Mouse (Mus musculus): ENCODE data around the gene Babam2. TPM values are rescaled to one million over a fixed set of nuclear protein-coding genes. Genes with fewer than 3 reads are reported as not detected.
A peak's percentile ranks its signal among the peaks of the same experiment; 100 is the strongest.

Gene Babam2
- total RNA-seq, 2 experiments from 2014 or later: 34.1 to 35.9 TPM

DNA sequence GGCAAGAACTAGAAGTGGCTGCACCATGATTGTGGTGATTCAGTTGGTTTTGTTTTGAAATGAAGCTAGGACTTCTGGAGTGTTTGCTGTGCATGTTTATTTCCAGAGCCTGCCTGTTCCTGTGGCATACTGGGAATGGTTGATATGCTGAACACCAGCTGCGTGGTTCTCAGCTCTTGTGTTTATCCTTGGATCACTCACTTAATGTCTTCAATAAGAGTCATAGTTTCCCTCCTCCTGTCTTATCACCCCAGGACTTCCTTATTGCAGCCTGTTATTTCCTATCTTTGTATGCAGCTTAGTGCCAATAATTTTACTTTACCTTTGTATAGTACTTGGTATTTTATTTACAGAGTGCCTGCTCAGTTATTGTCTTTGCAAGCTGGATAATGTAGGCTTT is 223.4 kb downstream of the Babam2 start:
- intact Hi-C loops (cut with DNase I): loop anchor here (10.0 kb wide), 1 partner anchor 356 kb away; no protein-coding TSS in a partner anchor

DNA sequence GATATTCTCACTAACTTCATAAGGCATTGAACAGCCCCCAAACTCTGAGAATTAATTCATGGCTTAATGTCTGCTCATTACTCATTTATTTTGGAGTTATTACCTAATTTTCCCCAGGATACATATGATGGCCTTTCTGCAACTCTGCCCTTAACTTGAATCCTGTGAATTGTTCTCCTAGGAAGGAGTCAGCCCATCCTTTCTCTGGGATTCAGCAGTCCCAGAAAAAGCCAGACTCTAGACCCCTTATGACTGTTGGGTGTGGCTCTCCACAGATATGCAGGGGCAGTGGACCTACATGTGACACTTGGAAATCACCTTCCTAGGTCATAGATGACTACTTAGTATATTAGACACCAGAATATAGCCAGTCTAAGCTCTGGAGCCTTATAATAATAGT is 226.6 kb downstream of the Babam2 start:
- DNase-seq: no peak
- intact Hi-C loops (cut with DNase I): loop anchor here (10.0 kb wide), 1 partner anchor 359 kb away; no protein-coding TSS in a partner anchor

More for the DNA sequence above, 223.4 kb downstream of the Babam2 start:
- no peak for DNase-seq

DNA sequence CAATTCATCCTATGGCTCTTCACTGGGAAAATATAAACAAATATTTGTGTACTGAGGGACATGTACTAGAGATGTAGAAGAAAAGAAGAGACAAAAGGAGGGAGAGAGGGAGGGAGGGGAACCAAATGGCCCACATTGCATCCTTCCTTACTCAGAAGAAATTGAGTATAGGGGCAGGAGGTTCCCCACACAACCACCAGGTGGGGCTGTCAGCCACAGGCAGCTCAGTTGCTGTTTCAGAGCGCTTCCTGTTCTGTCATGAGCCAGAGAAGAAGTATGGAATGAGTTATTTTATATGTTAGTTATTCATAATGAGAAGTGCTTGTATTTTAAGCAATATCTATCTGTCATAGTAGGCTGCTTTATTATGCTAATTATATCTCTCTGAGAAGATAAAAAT is 229.1 kb downstream of the Babam2 start:
- intact Hi-C loops (cut with DNase I): loop anchor here (2.0 to 10.0 kb wide), 3 partner anchors 206 to 362 kb away; no protein-coding TSS in a partner anchor

DNA sequence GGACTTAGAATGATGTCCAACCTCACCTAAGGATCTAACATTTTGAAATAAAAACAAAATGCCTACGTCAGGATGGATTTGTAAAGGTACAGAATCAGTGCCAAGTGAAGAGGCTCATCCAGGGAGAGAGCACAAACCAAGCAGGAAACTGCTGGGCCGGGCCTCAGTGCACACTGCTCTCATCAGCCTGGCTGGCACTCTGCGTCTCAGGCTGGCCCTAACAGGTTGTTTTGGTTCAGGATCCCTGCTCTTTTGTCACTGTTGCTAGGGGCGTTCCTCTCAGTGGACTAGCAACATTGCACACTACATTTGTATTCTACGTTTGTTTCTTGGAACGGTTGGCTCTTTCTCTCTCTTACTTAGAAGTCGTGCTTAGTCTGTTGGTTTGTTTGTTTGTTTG is 231.5 kb downstream of the Babam2 start:
- no peak for DNase-seq
- intact Hi-C loops (cut with DNase I): loop anchor here (10.0 kb wide), 1 partner anchor 364 kb away; no protein-coding TSS in a partner anchor

More for the DNA sequence above, 229.1 kb downstream of the Babam2 start:
- peak; percentile 55 to 63 for DNase-seq

DNA sequence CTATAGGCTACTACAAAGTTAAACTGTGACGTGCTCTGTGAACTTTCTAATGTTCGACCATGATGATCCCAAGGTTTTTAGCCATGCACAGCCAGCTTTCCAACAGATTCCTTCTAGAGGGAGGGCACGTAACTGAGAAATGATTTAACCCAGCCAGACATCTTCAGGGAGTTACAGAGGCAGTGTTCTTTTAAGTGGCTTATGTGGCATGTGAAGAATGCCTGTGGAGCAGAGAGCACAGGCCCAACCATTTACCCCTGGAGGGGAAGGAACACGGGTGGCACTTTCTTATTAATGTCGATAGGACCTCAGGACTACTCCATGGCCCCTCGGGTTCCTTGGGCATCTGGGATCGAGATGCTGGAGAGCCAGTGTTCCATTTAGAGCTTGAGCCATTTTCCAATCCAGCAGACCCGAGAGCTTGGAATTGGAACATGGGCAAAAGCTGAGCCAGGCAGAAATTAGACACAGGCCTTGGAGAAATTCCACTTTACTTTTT is 233.7 kb downstream of the Babam2 start:
- intact Hi-C loops (cut with DNase I): no loop called here
- DNase-seq: no peak

DNA sequence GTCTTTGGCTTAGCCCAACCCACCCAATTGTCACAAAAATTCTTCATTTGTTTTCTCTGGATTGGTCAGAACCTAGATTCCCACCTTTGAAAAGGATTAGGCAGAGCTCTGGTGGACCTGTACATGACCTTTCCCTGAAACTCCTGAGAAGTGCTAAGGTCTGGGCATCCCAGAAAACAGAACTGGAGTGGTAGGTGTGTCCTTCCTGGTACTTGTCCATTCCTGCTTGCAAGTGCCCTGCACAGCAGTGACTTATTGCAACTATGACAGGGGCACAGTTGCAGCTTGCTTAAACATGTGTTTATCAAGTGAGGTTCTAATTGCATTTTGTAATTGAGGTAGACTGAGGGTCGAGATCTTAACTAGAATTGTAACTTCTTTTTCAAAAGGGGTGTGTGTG is 234.2 kb downstream of the Babam2 start:
- no peak for DNase-seq
- intact Hi-C loops (cut with DNase I): no loop called here

DNA sequence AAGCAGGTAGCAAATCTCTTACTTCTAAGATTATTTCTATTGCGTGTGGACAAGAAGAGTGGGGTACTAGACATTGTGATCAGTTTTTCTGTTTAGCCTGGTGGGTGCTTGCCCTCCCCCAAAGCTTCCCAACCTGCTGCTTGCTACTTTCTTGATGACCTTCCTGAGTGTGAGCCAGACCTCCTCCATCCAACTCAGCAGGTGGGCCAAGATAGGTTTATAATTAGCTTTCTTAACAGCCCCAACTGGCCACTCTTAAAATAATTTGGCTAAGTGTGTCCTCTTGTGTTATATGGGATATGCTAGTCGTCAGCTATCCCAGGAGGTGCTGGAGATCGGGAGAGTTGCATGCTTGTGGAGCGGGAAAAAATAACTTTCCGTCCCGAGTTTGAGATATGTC is 235.8 kb downstream of the Babam2 start:
- intact Hi-C loops (cut with DNase I): no loop called here
- no peak for DNase-seq

DNA sequence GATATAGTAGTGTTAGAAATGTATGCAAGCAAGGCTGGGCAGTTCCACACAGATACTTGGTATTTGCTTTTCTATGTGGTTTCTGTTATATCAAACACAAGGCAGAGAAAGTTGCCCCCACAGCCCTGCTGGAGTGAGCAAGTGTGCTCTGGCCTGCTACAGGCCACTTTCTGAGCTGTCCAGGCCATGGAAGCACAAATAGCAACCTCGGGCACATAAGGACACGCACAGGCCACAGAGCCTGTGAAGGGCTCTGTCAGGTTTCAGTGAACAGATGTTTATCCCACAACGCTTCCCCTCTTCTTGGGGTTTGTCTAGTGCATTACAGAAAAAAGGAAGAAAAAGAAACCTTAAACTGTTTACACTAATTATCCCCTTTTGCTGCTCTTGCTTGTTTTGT is 236.9 kb downstream of the Babam2 start:
- peak; percentile 23 for DNase-seq
- intact Hi-C loops (cut with DNase I): no loop called here

DNA sequence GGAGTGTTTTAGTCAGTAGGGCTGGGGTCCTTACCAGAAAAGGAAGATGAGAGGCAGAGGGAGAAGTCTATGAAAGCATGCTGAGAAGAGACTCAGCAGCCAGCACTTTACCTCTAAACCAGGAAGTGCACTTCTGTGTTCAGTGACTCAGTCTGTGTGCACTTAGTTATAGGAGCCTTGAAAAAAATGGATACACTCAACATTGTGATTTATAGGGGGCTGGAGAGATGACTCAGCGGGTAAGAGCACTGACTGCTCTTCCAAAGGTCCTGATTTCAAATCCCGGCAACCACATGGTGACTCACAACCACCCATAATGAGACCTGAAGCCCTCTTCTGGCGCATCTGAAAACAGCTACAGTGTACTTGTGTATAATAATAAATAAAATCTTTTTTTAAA is 238.5 kb downstream of the Babam2 start:
- intact Hi-C loops (cut with DNase I): no loop called here
- no peak for DNase-seq

DNA sequence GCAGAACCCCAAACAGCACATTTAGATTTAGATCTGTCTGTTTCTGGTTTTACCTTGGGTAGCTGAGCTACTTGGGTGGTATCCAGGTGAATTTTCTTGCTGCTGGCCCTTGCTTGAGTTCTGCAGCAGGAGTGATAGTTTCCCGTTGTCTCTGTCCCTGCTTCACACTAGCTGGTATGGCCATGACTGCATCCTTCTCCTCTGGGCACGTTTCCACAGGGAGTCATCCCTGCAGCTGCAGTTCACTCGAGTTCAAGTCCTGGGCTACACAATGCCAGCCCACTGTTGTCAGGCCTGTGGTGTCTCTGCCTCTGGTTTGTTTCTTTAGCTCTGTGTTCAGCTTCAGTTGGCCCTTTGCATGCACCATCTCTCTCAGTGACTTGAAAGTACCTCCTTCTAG is 239.0 kb downstream of the Babam2 start:
- DNase-seq: no peak
- intact Hi-C loops (cut with DNase I): no loop called here

DNA sequence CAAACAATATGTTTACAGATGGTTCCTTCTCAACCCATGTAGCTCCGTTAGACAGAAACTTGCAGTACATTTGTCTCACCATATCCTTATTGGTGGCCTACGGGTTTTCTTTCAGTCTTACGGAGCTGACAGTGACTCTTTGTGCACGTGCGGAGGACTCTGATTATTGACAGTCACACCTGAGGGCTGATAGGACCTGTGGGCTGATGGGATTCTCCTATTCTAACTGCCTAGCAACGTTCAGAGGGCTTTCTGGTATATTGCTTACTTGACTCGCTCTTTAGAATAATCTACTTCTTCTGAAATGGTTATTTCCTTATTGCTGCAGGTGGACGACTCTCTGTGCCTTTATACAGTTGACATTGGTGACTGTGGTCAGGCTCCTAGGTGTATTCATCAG is 243.4 kb downstream of the Babam2 start:
- no peak for DNase-seq
- intact Hi-C loops (cut with DNase I): loop anchor here (5.0 kb wide), 1 partner anchor 131 kb away; no protein-coding TSS in a partner anchor

DNA sequence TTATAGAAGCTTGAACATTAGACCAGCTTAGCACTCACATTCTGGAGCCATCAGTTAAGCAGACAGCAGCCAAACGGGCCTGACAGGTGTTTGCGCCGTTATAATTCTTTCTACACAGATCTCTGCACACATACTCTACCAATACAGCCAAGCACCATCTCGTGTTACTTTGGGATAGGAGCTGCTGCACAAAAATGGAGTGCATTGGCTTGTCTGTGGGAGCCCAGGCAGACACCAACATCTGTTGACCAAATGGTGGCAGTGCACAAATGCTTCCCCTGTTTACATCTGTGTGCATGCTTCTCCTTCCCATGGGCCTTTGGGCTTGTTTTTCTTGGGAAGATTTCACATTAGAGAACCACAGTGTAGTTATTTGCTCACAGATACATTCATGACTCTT is 249.7 kb downstream of the Babam2 start:
- intact Hi-C loops (cut with DNase I): no loop called here
- peak; percentile 18 to 24 for DNase-seq

DNA sequence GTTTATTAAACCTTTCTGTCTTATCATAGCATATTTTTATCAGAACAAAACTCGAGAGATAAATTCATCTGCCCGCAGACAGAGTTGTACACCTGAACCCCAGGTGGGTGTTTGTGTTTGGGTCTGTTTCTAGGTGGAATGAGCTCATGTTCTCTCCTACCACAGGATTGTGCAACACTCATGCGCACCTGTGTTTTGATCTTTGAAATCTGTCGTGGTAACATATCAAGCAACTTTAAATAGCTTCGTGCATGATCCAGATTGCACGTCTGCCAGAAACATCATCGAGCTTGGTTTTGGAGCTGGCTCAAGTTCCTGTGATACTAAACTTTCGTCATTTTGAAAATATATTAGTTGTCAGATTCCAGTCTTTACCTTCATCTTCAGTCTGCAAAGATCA is 251.9 kb downstream of the Babam2 start:
- intact Hi-C loops (cut with DNase I): no loop called here

DNA sequence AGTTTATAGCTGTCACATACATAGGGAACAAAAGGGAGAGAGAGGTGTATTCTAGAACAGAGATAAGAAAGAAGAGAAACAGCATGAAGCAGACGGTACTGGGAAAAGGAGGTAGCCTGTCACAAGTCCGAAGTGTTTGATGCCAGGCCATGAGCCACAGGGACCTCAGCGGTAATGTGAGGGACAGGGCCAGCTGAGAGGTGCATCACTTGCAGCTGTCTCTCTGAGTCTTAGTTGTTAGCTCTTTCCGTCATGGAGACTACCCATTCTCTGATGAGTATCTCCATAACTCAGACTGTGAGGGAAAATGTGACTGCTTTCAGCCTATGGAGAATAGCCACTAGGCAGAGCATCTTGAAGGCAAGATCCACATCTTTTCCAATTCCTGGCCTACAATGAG is 253.0 kb downstream of the Babam2 start:
- intact Hi-C loops (cut with DNase I): no loop called here

More for the DNA sequence above, 251.9 kb downstream of the Babam2 start:
- no peak for DNase-seq

DNA sequence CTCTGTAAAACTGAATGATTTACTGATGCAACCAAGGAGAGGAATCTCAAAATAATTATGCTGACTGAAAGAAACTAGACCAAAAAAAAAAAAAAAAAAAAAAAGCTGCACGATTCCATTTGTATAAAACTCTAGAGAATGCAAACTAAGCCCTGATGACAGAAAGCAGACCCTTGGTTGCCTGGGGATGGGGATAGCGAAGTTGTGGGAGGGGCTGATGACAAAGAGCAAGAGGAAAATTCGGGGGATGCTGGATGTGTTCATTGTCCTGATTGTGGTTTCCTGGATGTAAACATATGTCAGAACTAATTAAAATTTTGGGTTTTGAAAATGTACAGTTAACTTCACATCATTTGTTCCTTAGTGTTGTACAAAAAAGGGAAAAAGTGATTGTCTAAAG is 257.7 kb downstream of the Babam2 start:
- DNase-seq: no peak
- intact Hi-C loops (cut with DNase I): no loop called here

More for the DNA sequence above, 253.0 kb downstream of the Babam2 start:
- DNase-seq: no peak

DNA sequence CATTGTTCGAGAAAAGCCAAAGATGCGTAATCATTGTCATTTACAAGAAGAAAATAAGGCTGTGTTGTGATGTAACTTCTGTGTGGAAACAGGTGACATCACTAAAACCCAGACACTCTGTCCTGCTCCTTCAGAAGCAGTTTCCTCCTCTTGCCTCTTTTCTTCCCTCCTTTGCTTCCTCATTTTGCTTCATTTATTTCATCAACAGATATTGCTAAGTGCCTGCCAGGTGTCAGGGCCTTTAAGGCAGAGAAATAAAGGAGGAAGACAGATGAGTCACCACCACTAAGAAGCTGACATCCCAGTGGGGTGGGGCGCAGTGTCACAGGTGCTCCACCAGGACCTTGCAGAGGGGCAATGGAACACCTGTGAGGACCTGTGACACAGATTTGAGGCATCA is 258.9 kb downstream of the Babam2 start:
- intact Hi-C loops (cut with DNase I): no loop called here
- no peak for DNase-seq

DNA sequence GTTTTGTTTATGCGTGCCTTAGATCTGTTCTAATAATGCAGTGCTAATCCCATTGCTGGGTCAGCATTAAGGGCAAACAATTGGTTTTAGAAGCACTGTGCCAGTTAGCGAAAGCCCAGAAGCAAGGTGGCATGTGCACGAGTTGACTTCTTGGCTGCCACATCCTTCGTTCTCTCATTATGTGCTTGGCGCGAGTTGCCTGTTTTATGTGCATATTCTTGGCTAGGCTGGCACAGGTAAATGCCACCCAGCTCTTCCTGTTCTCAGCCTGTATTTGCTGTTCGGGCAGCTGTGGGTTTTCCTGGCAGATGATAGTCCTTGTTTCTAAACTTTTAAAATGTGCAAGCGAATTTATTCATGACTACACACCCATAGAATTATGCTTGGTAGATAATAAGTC is 262.4 kb downstream of the Babam2 start:
- intact Hi-C loops (cut with DNase I): no loop called here
- no peak for DNase-seq

DNA sequence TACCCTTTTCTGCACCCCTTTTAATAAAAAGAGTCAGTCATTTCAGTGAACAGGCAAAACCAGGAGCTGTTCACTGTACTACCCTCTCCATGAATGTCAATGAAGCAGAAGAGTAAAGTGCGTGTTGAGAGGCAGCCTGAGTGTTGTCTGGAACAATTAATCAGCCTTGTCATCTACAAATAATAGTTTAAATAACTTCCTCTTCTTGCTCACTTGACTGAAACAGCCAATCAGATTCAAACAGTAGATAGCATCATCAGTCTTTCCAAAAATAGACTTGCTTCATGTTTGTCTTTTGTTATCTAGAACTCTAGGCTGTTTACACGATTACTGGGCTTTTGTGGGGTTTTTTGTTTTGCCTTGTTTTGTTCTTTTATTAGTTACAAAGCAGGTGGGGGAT is 263.9 kb downstream of the Babam2 start:
- intact Hi-C loops (cut with DNase I): no loop called here
- no peak for DNase-seq

DNA sequence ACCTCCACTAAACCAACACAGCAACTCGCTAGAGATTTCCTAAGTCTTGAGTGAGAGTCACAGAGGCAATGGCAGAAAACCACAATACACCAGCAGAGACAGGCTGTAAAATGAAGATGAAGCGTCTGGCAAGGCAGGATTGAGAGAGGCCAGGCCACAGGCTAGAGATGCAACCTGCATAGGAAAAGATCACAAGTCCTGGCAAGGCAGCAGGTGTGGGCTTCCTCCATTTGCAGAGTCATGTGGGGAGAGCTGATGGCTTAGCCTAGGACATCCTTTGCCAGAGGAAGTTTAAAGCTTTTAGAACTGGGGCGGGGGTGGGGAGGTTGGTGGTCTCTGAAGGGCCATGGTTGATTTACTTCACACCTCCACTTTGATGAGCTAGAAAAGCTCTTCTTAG is 264.9 kb downstream of the Babam2 start:
- intact Hi-C loops (cut with DNase I): no loop called here
- no peak for DNase-seq

DNA sequence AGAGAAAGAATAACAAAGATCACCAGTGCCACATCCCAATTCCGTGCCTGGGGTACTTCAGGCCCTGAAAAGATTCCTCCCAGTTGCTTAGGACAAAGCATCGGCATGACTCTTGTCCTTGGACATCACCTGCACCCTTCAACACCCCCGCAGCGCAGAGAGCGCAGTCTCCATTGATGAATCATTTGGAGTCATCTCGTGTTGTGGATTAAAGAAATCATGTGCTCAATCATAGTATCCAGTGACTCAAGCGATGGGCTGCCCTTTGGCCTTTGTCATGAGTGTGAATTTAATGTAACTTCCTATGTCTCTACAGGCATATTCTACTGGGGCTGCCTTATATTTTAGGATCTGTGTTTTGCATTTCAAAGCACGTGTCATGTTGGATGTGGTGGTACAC is 265.9 kb downstream of the Babam2 start:
- DNase-seq: no peak
- intact Hi-C loops (cut with DNase I): no loop called here

DNA sequence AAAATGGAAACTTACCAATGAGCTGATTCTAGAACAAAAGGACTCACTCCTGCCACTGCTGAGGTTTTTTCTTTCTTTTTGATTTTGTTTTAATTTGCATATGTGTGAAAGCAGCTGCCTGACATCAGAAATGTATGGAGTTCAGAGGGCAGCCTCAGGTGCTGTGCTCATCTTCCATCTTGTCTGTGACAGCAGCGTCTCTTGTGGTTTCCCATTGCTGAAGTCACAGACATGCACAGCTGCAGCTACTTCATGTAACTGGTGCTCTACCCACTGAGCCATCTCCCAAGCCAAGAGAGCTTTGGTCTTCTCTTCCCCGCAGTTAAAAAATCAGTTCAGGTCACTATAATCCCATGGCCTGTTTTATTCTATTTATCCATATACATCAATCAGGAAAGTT is 266.4 kb downstream of the Babam2 start:
- no peak for DNase-seq
- intact Hi-C loops (cut with DNase I): no loop called here

DNA sequence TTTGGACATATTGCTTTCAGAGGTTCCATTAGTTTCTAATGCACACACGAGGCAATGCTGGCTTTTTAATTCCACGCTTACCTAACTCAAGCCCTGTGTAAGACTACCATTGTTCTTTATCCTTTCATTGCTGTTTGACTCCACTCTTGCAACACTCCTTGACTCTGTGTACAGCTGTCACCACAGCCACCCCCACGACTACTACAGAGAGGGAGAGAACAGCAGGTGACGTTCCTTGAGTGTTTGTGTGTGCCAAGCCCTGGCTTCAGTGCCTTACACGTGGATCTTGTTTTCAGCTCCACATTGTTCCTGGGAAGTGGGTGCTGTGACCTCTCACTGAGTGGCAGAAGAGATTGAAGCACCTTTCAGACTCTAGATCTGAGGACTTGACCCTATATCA is 269.3 kb downstream of the Babam2 start:
- peak in 1 of 2 experiments; percentile 16 for DNase-seq

DNA sequence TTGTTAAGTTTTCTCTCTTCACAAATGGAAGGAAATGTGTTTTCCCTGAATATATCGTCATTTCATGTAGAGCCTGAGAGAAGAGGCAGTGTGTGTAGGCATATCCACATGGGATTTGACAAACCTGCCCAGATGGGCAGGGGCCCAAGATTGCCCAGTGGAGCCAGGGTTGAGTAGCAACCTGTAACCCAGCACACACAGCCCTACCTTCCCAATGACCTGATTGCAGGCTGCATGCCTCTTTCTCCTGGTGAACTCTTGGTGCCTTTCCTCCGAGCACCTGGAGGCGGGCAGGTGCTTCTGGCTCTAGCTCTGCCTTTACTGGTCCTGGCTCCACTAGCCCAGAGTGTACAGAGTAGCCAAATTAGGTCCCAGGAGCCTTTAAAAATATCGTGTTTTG is 270.0 kb downstream of the Babam2 start:
- DNase-seq: peak in 1 of 2 experiments; percentile 13
- intact Hi-C loops (cut with DNase I): no loop called here

More for the DNA sequence above, 269.3 kb downstream of the Babam2 start:
- intact Hi-C loops (cut with DNase I): no loop called here
